Mouse (Mus musculus): ENCODE measurements around the gene Dad1.

- TF ChIP-seq MEF2A (IDR thresholded peaks at IDR 0.05; ENCODE audit: extremely low read depth, insufficient replicate concordance, low read depth, low read length, poor library complexity, severe bottlenecking) (no peak), TAL1 (IDR thresholded peaks at IDR 0.05; ENCODE audit: low read length) (no peak), RAD21 (IDR thresholded peaks at IDR 0.05; ENCODE audit: low read depth, low read length) (no peak)
These were observed 62.1 kb downstream of the Dad1 start for GRCm38 (mm10) chr14:54191594-54192461.
